Mouse (Mus musculus) neural tube, embryonic 12.5 days (tissue): ENCODE measurements around the gene Gm20518. TPM values are rescaled to one million over a fixed set of nuclear protein-coding genes. Genes with fewer than 3 reads are reported as not detected.
A peak's percentile ranks its signal among the peaks of the same experiment; 100 is the strongest.

Source experiments
- ATAC-seq: fragments of 200-750 bp; cut with Nextera tagmentation; 2 replicates; pipeline ENCODE4 v1.8.0; 2017; ENCODE audit warnings: low read depth, mild to moderate bottlenecking, moderate TSS enrichment, moderate library complexity; ENCODE audit not compliant: low FRiP score
- H3K27ac ChIP-seq: fragments of 300-500 bp; sonication (generic); 2 replicates; pipeline ENCODE4 v1.5.1; 2016
- H3K27me3 ChIP-seq: fragments of 300-500 bp; sonication (generic); replicated peaks from 2 replicates; pipeline ENCODE4 v1.6.1; 2016; ENCODE audit warnings: mild to moderate bottlenecking
- H3K36me3 ChIP-seq: fragments of 300-500 bp; sonication (generic); 2 replicates; pipeline ENCODE4 v1.6.1; 2016; ENCODE audit warnings: mild to moderate bottlenecking
- H3K4me1 ChIP-seq: fragments of 300-500 bp; sonication (generic); 2 replicates; pipeline ENCODE4 v1.6.1; 2016
- H3K4me2 ChIP-seq: fragments of 300-500 bp; sonication (generic); replicated peaks from 2 replicates; pipeline ENCODE4 v1.6.1; 2016; ENCODE audit warnings: mild to moderate bottlenecking
- H3K4me3 ChIP-seq: fragments of 300-500 bp; sonication (generic); 2 replicates; pipeline ENCODE4 v1.5.1; 2016
- H3K9ac ChIP-seq: fragments of 300-500 bp; sonication (generic); 2 replicates; pipeline ENCODE4 v1.6.1; 2016; ENCODE audit warnings: mild to moderate bottlenecking
- H3K9me3 ChIP-seq: fragments of 300-500 bp; sonication (generic); 2 replicates; pipeline ENCODE4 v1.6.1; 2016; ENCODE audit warnings: mild to moderate bottlenecking
- WGBS: fragments of 180-500 bp; shearing (Covaris S2); methylation state at CpG from one replicate; pipeline ENCODE4 v1.1.7; 2016; 5-methylcytosine and 5-hydroxymethylcytosine counted together
- polyA plus RNA-seq: library from polyadenylated mRNA; unstranded; fragments of >200 nt; fragmentation: Nextera tagmentation; extraction: Ambion mirVana; gene quantifications from 2 replicates; pipeline ENCODE4 v1.2.1, GENCODE M21; 2016

Gm20518 gene
- polyA plus RNA-seq, 1 experiment from 2014 or later = 0.43 TPM

GRCm38 (mm10) chr16:17890917-17891566, 429 bp downstream of the Gm20518 start:
- Histone ChIP-seq H3K27ac (peak overlapping the region; percentile 95), H3K36me3 (no peaks in the 10 kb centered on the region), H3K4me1 (peaks cover 25% of the 10 kb centered on the region), H3K4me2 (peak overlapping the region; percentile 84), H3K9me3 (no peaks in the 10 kb centered on the region), H3K4me3 (peak overlapping the region; percentile 92), H3K9ac (peak overlapping the region; percentile 98), H3K27me3 (no peaks in the 10 kb centered on the region)
- peak; percentile 80 for ATAC-seq
- WGBS = under 1% methylated on average over 44 of the region's 44 CpGs

- whole genome bisulfite sequencing = 54% methylated on average over 2 of the region's 2 CpGs
- no peaks in the 10 kb centered on the region for H3K27me3 ChIP-seq
- peak overlapping the region; percentile 98 for H3K9ac ChIP-seq
- H3K4me2 ChIP-seq = peak overlapping the region; percentile 84
- H3K4me1 ChIP-seq = peaks cover 32% of the 10 kb centered on the region
- H3K4me3 ChIP-seq = peak overlapping the region; percentile 92
- H3K27ac ChIP-seq = no peak overlapping the region
- no peaks in the 10 kb centered on the region for H3K9me3 ChIP-seq
- ATAC-seq = no peak
- H3K36me3 ChIP-seq = 0 out of 2 replicates have a peak, but pooled peaks cover under 1% of the 10 kb centered on the region
These were observed 1.1 kb downstream of the Gm20518 start for GRCm38 (mm10) chr16:17890342-17890727.

- no peak overlapping the region for H3K27ac ChIP-seq
- no peak for ATAC-seq
- H3K36me3 ChIP-seq = peaks cover 4% of the 10 kb centered on the region; the same call in 1 of the 2 replicates
- peak overlapping the region; percentile 84 for H3K4me2 ChIP-seq
- no peaks in the 10 kb centered on the region for H3K9me3 ChIP-seq
- peak overlapping the region; percentile 98; the same call in 1 of the 2 replicates for H3K9ac ChIP-seq
- WGBS = 86% methylated on average over 6 of the region's 6 CpGs
- peaks cover 35% of the 10 kb centered on the region for H3K4me1 ChIP-seq
- H3K4me3 ChIP-seq = peak overlapping the region; percentile 92
- no peaks in the 10 kb centered on the region for H3K27me3 ChIP-seq
These were observed 1.7 kb downstream of the Gm20518 start for GRCm38 (mm10) chr16:17889689-17890341.

- Histone ChIP-seq H3K4me2 (no peak overlapping the region), H3K9ac (no peak overlapping the region), H3K27ac (no peak overlapping the region), H3K4me1 (0 out of 2 replicates have a peak, but pooled peaks cover 16% of the 10 kb centered on the region), H3K27me3 (no peaks in the 10 kb centered on the region), H3K9me3 (no peaks in the 10 kb centered on the region), H3K36me3 (peaks cover 4% of the 10 kb centered on the region; the same call in 1 of the 2 replicates), H3K4me3 (no peak overlapping the region)
- 90% methylated on average over 6 of the region's 6 CpGs for WGBS
- ATAC-seq = no peak
These were observed 7.4 kb downstream of the Gm20518 start for GRCm38 (mm10) chr16:17884116-17884515.

GRCm38 (mm10) chr16:17882196-17882595, 9.3 kb downstream of the Gm20518 start:
- 0 out of 2 replicates have a peak, but pooled peaks cover 16% of the 10 kb centered on the region for H3K4me1 ChIP-seq
- H3K27me3 ChIP-seq = no peaks in the 10 kb centered on the region
- H3K4me2 ChIP-seq = no peak overlapping the region
- H3K27ac ChIP-seq = no peak overlapping the region
- no peak overlapping the region for H3K4me3 ChIP-seq
- peaks cover 9% of the 10 kb centered on the region; the same call in 1 of the 2 replicates for H3K36me3 ChIP-seq
- H3K9ac ChIP-seq = no peak overlapping the region
- H3K9me3 ChIP-seq = no peaks in the 10 kb centered on the region
- no peak for ATAC-seq

- Histone ChIP-seq H3K4me1 (no peaks in the 10 kb centered on the region), H3K9ac (no peak overlapping the region), H3K4me2 (no peak overlapping the region), H3K9me3 (no peaks in the 10 kb centered on the region), H3K36me3 (peaks cover 5% of the 10 kb centered on the region; the same call in 1 of the 2 replicates), H3K4me3 (no peak overlapping the region), H3K27ac (no peak overlapping the region), H3K27me3 (no peaks in the 10 kb centered on the region)
- WGBS = 96% methylated on average over 4 of the region's 4 CpGs
- no peak for ATAC-seq
These were observed 11.9 kb downstream of the Gm20518 start for GRCm38 (mm10) chr16:17879571-17879970.

GRCm38 (mm10) chr16:17876096-17876495, 15.4 kb downstream of the Gm20518 start:
- H3K4me2 ChIP-seq = no peak overlapping the region
- H3K27me3 ChIP-seq = no peaks in the 10 kb centered on the region
- no peaks in the 10 kb centered on the region for H3K9me3 ChIP-seq
- no peak for ATAC-seq
- H3K9ac ChIP-seq = no peak overlapping the region
- H3K4me3 ChIP-seq = no peak overlapping the region
- H3K4me1 ChIP-seq = no peaks in the 10 kb centered on the region
- 98% methylated on average over 1 of the region's 1 CpGs for WGBS
- no peak overlapping the region for H3K27ac ChIP-seq
- peaks cover 20% of the 10 kb centered on the region for H3K36me3 ChIP-seq

GRCm38 (mm10) chr16:17875174-17875573, 16.3 kb downstream of the Gm20518 start:
- Histone ChIP-seq H3K27ac (no peak overlapping the region), H3K27me3 (no peaks in the 10 kb centered on the region), H3K4me2 (no peak overlapping the region), H3K9ac (no peak overlapping the region), H3K4me1 (no peaks in the 10 kb centered on the region), H3K9me3 (no peaks in the 10 kb centered on the region), H3K36me3 (peaks cover 25% of the 10 kb centered on the region), H3K4me3 (no peak overlapping the region)
- WGBS = 95% methylated on average over 4 of the region's 4 CpGs
- ATAC-seq = no peak

- peaks cover 37% of the 10 kb centered on the region for H3K36me3 ChIP-seq
- no peak overlapping the region for H3K4me3 ChIP-seq
- H3K9ac ChIP-seq = no peak overlapping the region
- H3K4me2 ChIP-seq = no peak overlapping the region
- H3K27me3 ChIP-seq = no peaks in the 10 kb centered on the region
- no peak overlapping the region for H3K27ac ChIP-seq
- ATAC-seq = no peak
- 74% methylated on average over 4 of the region's 4 CpGs for WGBS
- H3K9me3 ChIP-seq = no peaks in the 10 kb centered on the region
- H3K4me1 ChIP-seq = no peaks in the 10 kb centered on the region
These were observed 18.5 kb downstream of the Gm20518 start for GRCm38 (mm10) chr16:17872995-17873394.

- Histone ChIP-seq H3K4me1 (no peaks in the 10 kb centered on the region), H3K4me2 (no peak overlapping the region), H3K36me3 (peaks cover 42% of the 10 kb centered on the region), H3K9ac (no peak overlapping the region), H3K9me3 (no peaks in the 10 kb centered on the region), H3K27me3 (no peaks in the 10 kb centered on the region), H3K27ac (no peak overlapping the region), H3K4me3 (no peak overlapping the region)
- WGBS = 92% methylated on average over 5 of the region's 5 CpGs
- no peak for ATAC-seq
These were observed 20.2 kb downstream of the Gm20518 start for GRCm38 (mm10) chr16:17871248-17871647.

- no peaks in the 10 kb centered on the region for H3K4me1 ChIP-seq
- 74% methylated on average over 6 of the region's 6 CpGs for WGBS
- no peaks in the 10 kb centered on the region for H3K27me3 ChIP-seq
- no peak for ATAC-seq
- H3K9me3 ChIP-seq = no peaks in the 10 kb centered on the region
- peaks cover 33% of the 10 kb centered on the region for H3K36me3 ChIP-seq
- no peak overlapping the region for H3K4me2 ChIP-seq
- H3K27ac ChIP-seq = no peak overlapping the region
- no peak overlapping the region for H3K4me3 ChIP-seq
- H3K9ac ChIP-seq = no peak overlapping the region
These were observed 25.7 kb downstream of the Gm20518 start for GRCm38 (mm10) chr16:17865770-17866169.

- 89% methylated on average over 2 of the region's 2 CpGs for WGBS
- H3K4me3 ChIP-seq = no peak overlapping the region
- ATAC-seq = no peak
These were observed 26.2 kb downstream of the Gm20518 start for GRCm38 (mm10) chr16:17865293-17865692.

More at GRCm38 (mm10) chr16:17865293-17865692, 26.2 kb downstream of the Gm20518 start:
- Histone ChIP-seq H3K9me3 (no peaks in the 10 kb centered on the region), H3K4me1 (no peaks in the 10 kb centered on the region), H3K36me3 (peaks cover 32% of the 10 kb centered on the region), H3K27me3 (no peaks in the 10 kb centered on the region), H3K9ac (no peak overlapping the region), H3K4me2 (no peak overlapping the region), H3K27ac (no peak overlapping the region)
